Mouse (Mus musculus): ENCODE measurements around the gene Pih1d1. TPM values are rescaled to one million over a fixed set of nuclear protein-coding genes. Genes with fewer than 3 reads are reported as not detected.

Pih1d1 gene
- total and polyA plus RNA-seq, 3 experiments: 141 to 148 TPM; not detected in 1

- H3K27me3 ChIP-seq (ENCODE audit: control insufficient read depth in 1 of 2, insufficient read depth in 2 of 2, low read length in 2 of 2): no peaks in the 10 kb centered on the region
Measured at GRCm38 (mm10) chr7:45195341-45196175, 41.5 kb downstream of the Pih1d1 start.

GRCm38 (mm10) chr7:45196176-45196535 is 42.1 kb downstream of the Pih1d1 start:
- Histone ChIP-seq H3K27me3 (ENCODE audit: control insufficient read depth in 1 of 2, insufficient read depth in 2 of 2, low read length in 2 of 2) (no peaks in the 10 kb centered on the region), H3K4me1 (ENCODE audit: control insufficient read depth in 1 of 2, insufficient read depth in 2 of 2, low read length in 2 of 2) (peaks cover 17 to 24% of the 10 kb centered on the region in 2 experiments), H3K9ac (ENCODE audit: control insufficient read depth, low read depth, low read length, poor library complexity, severe bottlenecking) (no peak overlapping the region), H3K27ac (ENCODE audit: control insufficient read depth, low read depth, low read length) (no peak overlapping the region), H3K9me3 (replicated peaks; ENCODE audit: insufficient read depth, low read length) (no peaks in the 10 kb centered on the region), H3K4me3 (ENCODE audit: control insufficient read depth in 1 of 2, insufficient read depth in 1 of 2, low read depth in 2 of 2, low read length in 2 of 2) (no peak overlapping the region), H3K36me3 (ENCODE audit: control insufficient read depth in 1 of 2, insufficient read depth in 2 of 2, low read length in 2 of 2) (peaks cover 0 to 6% of the 10 kb centered on the region in 2 experiments; a peak in 2 of 4 replicates), H3K79me2 (ENCODE audit: control insufficient read depth, insufficient read depth, low read length, poor library complexity) (no peaks in the 10 kb centered on the region)
- TF ChIP-seq MEF2A (IDR thresholded peaks at IDR 0.05; ENCODE audit: extremely low read depth, insufficient replicate concordance, low read depth, low read length, poor library complexity, severe bottlenecking) (no peak), SMC3 (IDR thresholded peaks at IDR 0.05; ENCODE audit: low read depth, low read length) (no peak), TAL1 (IDR thresholded peaks at IDR 0.05; ENCODE audit: low read length) (no peak), USF1 (IDR thresholded peaks at IDR 0.05; ENCODE audit: low read depth, low read length) (no peak), ETS1 (IDR thresholded peaks at IDR 0.05; ENCODE audit: low read depth, low read length) (no peak), ZMIZ1 (IDR thresholded peaks at IDR 0.05; ENCODE audit: low read depth, low read length) (no peak), ZNF384 (IDR thresholded peaks at IDR 0.05; ENCODE audit: low read depth, low read length) (no peak), TCF12 (IDR thresholded peaks at IDR 0.05; ENCODE audit: low read depth, low read length) (no peak), POLR2AphosphoS5 (IDR thresholded peaks at IDR 0.05; ENCODE audit: borderline replicate concordance, low read depth, low read length) (no peak), MYC (IDR thresholded peaks at IDR 0.05; ENCODE audit: low read depth, low read length) (no peak), GATA1 (IDR thresholded peaks at IDR 0.05; ENCODE audit: low read depth, low read length) (no peak)
- no peak for DNase-seq (ENCODE audit: low read depth, low spot score)

More at GRCm38 (mm10) chr7:45195341-45196175, 41.5 kb downstream of the Pih1d1 start:
- H3K4me1 ChIP-seq (ENCODE audit: control insufficient read depth in 1 of 2, insufficient read depth in 2 of 2, low read length in 2 of 2): peaks cover 19 to 30% of the 10 kb centered on the region in 2 experiments
- H3K9ac ChIP-seq (ENCODE audit: control insufficient read depth, low read depth, low read length, poor library complexity, severe bottlenecking): no peak overlapping the region
- H3K79me2 ChIP-seq (ENCODE audit: control insufficient read depth, insufficient read depth, low read length, poor library complexity): no peaks in the 10 kb centered on the region
- no peak overlapping the region for H3K4me3 ChIP-seq (ENCODE audit: control insufficient read depth in 1 of 2, insufficient read depth in 1 of 2, low read depth in 2 of 2, low read length in 2 of 2)
- no peak for DNase-seq (ENCODE audit: low read depth, low spot score)
- H3K27ac ChIP-seq (ENCODE audit: control insufficient read depth, low read depth, low read length): no peak overlapping the region
- no peak for TF ChIP-seq MXI1 (IDR thresholded peaks at IDR 0.05; ENCODE audit: low read depth, low read length)
- no peak for TF ChIP-seq ZC3H11A (IDR thresholded peaks at IDR 0.05; ENCODE audit: low read depth, low read length)
- no peak for TF ChIP-seq BHLHE40 (IDR thresholded peaks at IDR 0.05; ENCODE audit: borderline replicate concordance, low read depth, low read length)
- no peak for TF ChIP-seq TBP (IDR thresholded peaks at IDR 0.05; ENCODE audit: low read depth, low read length)
- TF ChIP-seq MYB (IDR thresholded peaks at IDR 0.05; ENCODE audit: low read depth, low read length): no peak
- TF ChIP-seq RCOR1 (IDR thresholded peaks at IDR 0.05; ENCODE audit: low read depth, low read length): no peak
- no peak for TF ChIP-seq TAL1 (IDR thresholded peaks at IDR 0.05; ENCODE audit: low read length)
- TF ChIP-seq NELFE (IDR thresholded peaks at IDR 0.05; ENCODE audit: low read depth, low read length): no peak
- no peak for TF ChIP-seq KAT2A (conservative IDR thresholded peaks at IDR 0.05; ENCODE audit: low read depth, low read length)
- TF ChIP-seq JUND (IDR thresholded peaks at IDR 0.05; ENCODE audit: low read depth, low read length): no peak
- no peak for TF ChIP-seq MEF2A (IDR thresholded peaks at IDR 0.05; ENCODE audit: extremely low read depth, insufficient replicate concordance, low read depth, low read length, poor library complexity, severe bottlenecking)
- no peak for TF ChIP-seq GATA1 (IDR thresholded peaks at IDR 0.05; ENCODE audit: low read depth, low read length)
- no peak for TF ChIP-seq MAZ (IDR thresholded peaks at IDR 0.05; ENCODE audit: low read depth, low read length)
- no peak for TF ChIP-seq ZNF384 (IDR thresholded peaks at IDR 0.05; ENCODE audit: low read depth, low read length)
- H3K9me3 ChIP-seq (replicated peaks; ENCODE audit: insufficient read depth, low read length): no peaks in the 10 kb centered on the region
- peaks cover 0 to 8% of the 10 kb centered on the region in 2 experiments; a peak in 2 of 4 replicates for H3K36me3 ChIP-seq (ENCODE audit: control insufficient read depth in 1 of 2, insufficient read depth in 2 of 2, low read length in 2 of 2)
